Mouse (Mus musculus) naive thymus-derived CD4-positive, alpha-beta T cell, adult 2 months (primary cell): ENCODE measurements around the gene Tle3.
A peak's percentile ranks its signal among the peaks of the same experiment; 100 is the strongest.

Experiments
- DNase-seq: peaks from one replicate; pipeline ENCODE4 v3.0.0-alpha.2; 2011; ENCODE audit warnings: low read depth

The Tle3 gene

GRCm38 (mm10) chr9:61359741-61360140 lies 12.4 kb upstream of the Tle3 start:
- no peak for DNase-seq

GRCm38 (mm10) chr9:61360163-61360562 lies 12.0 kb upstream of the Tle3 start:
- no peak for DNase-seq

- no peak for DNase-seq
Measured at GRCm38 (mm10) chr9:61360727-61361631, 11.2 kb upstream of the Tle3 start.

GRCm38 (mm10) chr9:61363194-61363593 lies 9.0 kb upstream of the Tle3 start:
- DNase-seq: no peak

GRCm38 (mm10) chr9:61366108-61366507 lies 6.1 kb upstream of the Tle3 start:
- no peak for DNase-seq

- DNase-seq: no peak
Measured at GRCm38 (mm10) chr9:61367156-61367555, 5.0 kb upstream of the Tle3 start.

GRCm38 (mm10) chr9:61367857-61368566 lies 4.2 kb upstream of the Tle3 start:
- no peak for DNase-seq

GRCm38 (mm10) chr9:61368567-61369240 lies 3.5 kb upstream of the Tle3 start:
- no peak for DNase-seq

- peak; percentile 81 for DNase-seq
Measured at GRCm38 (mm10) chr9:61369316-61370273, 2.6 kb upstream of the Tle3 start.

- DNase-seq: peak; percentile 99
Measured at GRCm38 (mm10) chr9:61370454-61370888, 1.7 kb upstream of the Tle3 start.

- DNase-seq: peak; percentile 74
Measured at GRCm38 (mm10) chr9:61370889-61371754, 1.0 kb upstream of the Tle3 start.

- no peak for DNase-seq
Measured at GRCm38 (mm10) chr9:61372510-61372975, 377 bp downstream of the Tle3 start.

GRCm38 (mm10) chr9:61372976-61373633 lies 939 bp downstream of the Tle3 start:
- DNase-seq: peak; percentile 70

GRCm38 (mm10) chr9:61373634-61373941 lies 1.4 kb downstream of the Tle3 start:
- DNase-seq: no peak

GRCm38 (mm10) chr9:61373942-61374900 lies 2.1 kb downstream of the Tle3 start:
- DNase-seq: peak; percentile 64

GRCm38 (mm10) chr9:61375002-61375401 lies 2.8 kb downstream of the Tle3 start:
- DNase-seq: no peak

GRCm38 (mm10) chr9:61375802-61376561 lies 3.8 kb downstream of the Tle3 start:
- no peak for DNase-seq

GRCm38 (mm10) chr9:61376650-61377049 lies 4.5 kb downstream of the Tle3 start:
- no peak for DNase-seq
